Comparison of ENCODE assay signal across 9 mouse cellular contexts in the genomic region with DNA sequence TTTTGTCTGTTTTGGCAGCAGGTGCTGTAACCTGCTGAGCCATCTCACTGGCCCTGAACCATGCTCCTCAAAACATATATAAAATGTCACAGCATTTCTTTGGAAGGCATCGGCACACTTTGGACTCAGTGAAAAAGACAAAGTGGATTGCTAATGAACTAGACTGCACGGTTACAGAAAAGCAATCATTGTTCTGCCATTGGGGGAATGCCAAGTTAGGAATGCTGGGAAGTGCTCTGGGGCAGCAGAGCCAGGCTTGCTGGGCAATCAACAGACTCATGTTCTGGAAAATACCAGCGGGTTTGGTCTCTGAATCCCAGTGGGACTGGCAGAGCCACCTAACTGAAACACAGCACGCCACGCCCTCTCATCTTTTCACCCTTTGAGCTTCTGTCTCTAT. TPM values are rescaled to one million over a fixed set of nuclear protein-coding genes. Genes with fewer than 3 reads are reported as not detected.
DNase-seq lines count a peak whose midpoint lies in the region; ATAC-seq and TF ChIP-seq lines count a peak whose summit lies in the region.
"Had no signal": no experiment of that assay in that cellular context is flagged by ENCODE, and none has a peak within 500 bp of the region (broad histone marks: within the 10 kb centered on the region; RNA-seq: fewer than 3 reads in every experiment).

No protein-coding gene starts in this region.

- H3K9ac ChIP-seq in heart, postnatal 0 days (replicated peaks; ENCODE audit: low read depth, low read length), result no peak overlapping the region
- H3K9ac ChIP-seq in forebrain, embryonic 16.5 days (replicated peaks; ENCODE audit: low read depth, low read length), result 0 out of 2 replicates have a peak overlapping the region, but pooled peaks have one; percentile 3
- no peak overlapping the region for H3K9ac ChIP-seq in neural tube, embryonic 14.5 days (replicated peaks; ENCODE audit: low read depth, low read length)
- H3K9ac ChIP-seq: stomach, embryonic 15.5 days had no signal

- no peak for TF ChIP-seq CTCF in heart, postnatal 0 days (IDR thresholded peaks at IDR 0.05; ENCODE audit: low read depth)

- 53% methylated on average over 5 of the region's 5 CpGs for WGBS in heart, postnatal 0 days
- 27% methylated on average over 5 of the region's 5 CpGs for WGBS in forebrain, embryonic 16.5 days
- WGBS in neural tube, embryonic 14.5 days, result 54% methylated on average over 5 of the region's 5 CpGs

- no peaks in the 10 kb centered on the region for H3K27me3 ChIP-seq in heart, postnatal 0 days (ENCODE audit: control insufficient read depth, insufficient read depth, low read length)
- H3K27me3 ChIP-seq in megakaryocyte, embryonic 14.5 days (replicated peaks), result peaks cover 11% of the 10 kb centered on the region
- no peaks in the 10 kb centered on the region for H3K27me3 ChIP-seq in forebrain, embryonic 16.5 days (replicated peaks; ENCODE audit: control insufficient read depth, insufficient read depth, low read length)
- no peaks in the 10 kb centered on the region for H3K27me3 ChIP-seq in neural tube, embryonic 14.5 days (ENCODE audit: control insufficient read depth, insufficient read depth, low read length)
- H3K27me3 ChIP-seq: stomach, embryonic 15.5 days had no signal

- TF ChIP-seq EP300 in heart, postnatal 0 days (IDR thresholded peaks at IDR 0.05; ENCODE audit: low read depth), result no peak

- H3K4me3 ChIP-seq in heart, postnatal 0 days (ENCODE audit: low read depth, low read length), result no peak overlapping the region
- H3K4me3 ChIP-seq in megakaryocyte, embryonic 14.5 days (replicated peaks), result peak overlapping the region; percentile 14
- peak overlapping the region; percentile 1; the same call in 1 of the 2 replicates for H3K4me3 ChIP-seq in forebrain, embryonic 16.5 days (replicated peaks; ENCODE audit: low read length)
- no peak overlapping the region for H3K4me3 ChIP-seq in neural tube, embryonic 14.5 days (ENCODE audit: low read depth, low read length)
- H3K4me3 ChIP-seq: myocyte; stomach, embryonic 15.5 days had no signal

- H3K4me1 ChIP-seq in heart, postnatal 0 days (ENCODE audit: control insufficient read depth, insufficient read depth), result peaks cover 27% of the 10 kb centered on the region
- H3K4me1 ChIP-seq in megakaryocyte, embryonic 14.5 days, result peaks cover 83% of the 10 kb centered on the region
- H3K4me1 ChIP-seq in forebrain, embryonic 16.5 days (replicated peaks; ENCODE audit: control insufficient read depth, insufficient read depth, low read length), result peaks cover 21% of the 10 kb centered on the region
- H3K4me1 ChIP-seq in neural tube, embryonic 14.5 days (ENCODE audit: control insufficient read depth, insufficient read depth, low read length), result 0 out of 2 replicates have a peak, but pooled peaks cover 4% of the 10 kb centered on the region
- H3K4me1 ChIP-seq: stomach, embryonic 15.5 days had no signal

- no peak overlapping the region for H3K4me2 ChIP-seq in heart, postnatal 0 days (ENCODE audit: low read depth, low read length)
- H3K4me2 ChIP-seq in forebrain, embryonic 16.5 days (ENCODE audit: low read length), result peak overlapping the region; percentile 41
- no peak overlapping the region; the same call in 1 of the 2 replicates for H3K4me2 ChIP-seq in neural tube, embryonic 14.5 days (ENCODE audit: low read depth, low read length)
- H3K4me2 ChIP-seq: stomach, embryonic 15.5 days had no signal

- DNase-seq in heart, postnatal 0 days (ENCODE audit: low spot score), result peak; percentile 36
- no peak for DNase-seq in heart, adult 8-10 months (ENCODE audit: low spot score)
- no peak for DNase-seq in right cerebral cortex, adult 2 months (ENCODE audit: low spot score in 2 of 2)

- no peaks in the 10 kb centered on the region for H3K9me3 ChIP-seq in heart, postnatal 0 days (replicated peaks; ENCODE audit: control insufficient read depth, low read length)
- H3K9me3 ChIP-seq in megakaryocyte, embryonic 14.5 days, result no peaks in the 10 kb centered on the region
- H3K9me3 ChIP-seq in forebrain, embryonic 16.5 days (ENCODE audit: control insufficient read depth, low read length), result no peaks in the 10 kb centered on the region
- no peaks in the 10 kb centered on the region for H3K9me3 ChIP-seq in neural tube, embryonic 14.5 days (ENCODE audit: control insufficient read depth, low read length)
- H3K9me3 ChIP-seq: stomach, embryonic 15.5 days had no signal

- no peak for ATAC-seq in heart, postnatal 0 days (ENCODE audit: insufficient read depth, low read depth)
- ATAC-seq in megakaryocyte, adult 5-6 weeks (ENCODE audit: poor library complexity, severe bottlenecking), result no peak
- ATAC-seq in forebrain, embryonic 16.5 days, result peak; percentile 57
- ATAC-seq in neural tube, embryonic 14.5 days (ENCODE audit: low read depth), result peak; percentile 17; the same call in 1 of the 2 replicates

- H3K36me3 ChIP-seq in heart, postnatal 0 days (replicated peaks; ENCODE audit: control insufficient read depth, insufficient read depth, low read length), result no peaks in the 10 kb centered on the region
- H3K36me3 ChIP-seq in megakaryocyte, embryonic 14.5 days (replicated peaks; ENCODE audit: low read length), result peaks cover 9% of the 10 kb centered on the region
- no peaks in the 10 kb centered on the region for H3K36me3 ChIP-seq in forebrain, embryonic 16.5 days (ENCODE audit: control insufficient read depth, insufficient read depth)
- H3K36me3 ChIP-seq in neural tube, embryonic 14.5 days (ENCODE audit: control insufficient read depth, insufficient read depth, low read length), result no peaks in the 10 kb centered on the region
- H3K36me3 ChIP-seq: stomach, embryonic 15.5 days had no signal

- peak overlapping the region; percentile 55 for H3K27ac ChIP-seq in heart, postnatal 0 days (ENCODE audit: low read depth)
- H3K27ac ChIP-seq in forebrain, embryonic 16.5 days (ENCODE audit: low read length), result no peak overlapping the region
- H3K27ac ChIP-seq in neural tube, embryonic 14.5 days (ENCODE audit: low read depth, low read length), result no peak overlapping the region
- H3K27ac ChIP-seq: stomach, embryonic 15.5 days had no signal

RNA-seq across cellular contexts. Expression of a gene that starts 31.0 kb away (rescaled TPM):
- total RNA-seq in heart, postnatal 0 days (2014; rRNA removed; ENCODE audit: low replicate concordance), result 12.9 and 15.5 TPM in 2 replicates
- 2.8 and 3.1 TPM in 2 replicates for polyA plus RNA-seq in heart, postnatal 0 days (2015; fragmentation: Nextera tagmentation; extraction: Ambion mirVana)
- 1 to 10 TPM; 6.2 to 9.7 (median 7.1) TPM for total RNA-seq in heart, adult 8-10 months (2022)
- 0.41 and 0.82 TPM in 2 replicates for polyA plus RNA-seq in megakaryocyte, embryonic 14.5 days (2012; ENCODE audit: insufficient read depth, low replicate concordance)
- total RNA-seq in megakaryocyte, adult 5-6 weeks (2015), result 22.7 and 23.6 TPM in 2 replicates
- 11.7 and 15.3 TPM in 2 replicates for total RNA-seq in megakaryocyte, adult 5-6 weeks (2017)
- polyA plus RNA-seq in forebrain, embryonic 16.5 days (2015; fragmentation: Nextera tagmentation; extraction: Ambion mirVana), result 5.1 and 5.2 TPM in 2 replicates
- polyA plus RNA-seq in neural tube, embryonic 14.5 days (2014; fragmentation: Nextera tagmentation; extraction: Ambion mirVana), result 6.1 and 7.9 TPM in 2 replicates

Comparison
In these comparisons a context has a peak if more than half of its experiments do, and no peak if none do; other contexts are left out.
1. ATAC-seq: peak in forebrain, embryonic 16.5 days (single experiment) and neural tube, embryonic 14.5 days (single experiment); none in heart, postnatal 0 days (single experiment) and megakaryocyte, adult 5-6 weeks (single experiment).
2. H3K4me3 ChIP-seq: peak in megakaryocyte, embryonic 14.5 days (single experiment) and forebrain, embryonic 16.5 days (single experiment); none in heart, postnatal 0 days (single experiment) and neural tube, embryonic 14.5 days (single experiment).